Mouse (Mus musculus): ENCODE measurements around the gene Pde5a. TPM values are rescaled to one million over a fixed set of nuclear protein-coding genes. Genes with fewer than 3 reads are reported as not detected.

Gene Pde5a
- polyA plus RNA-seq, 1 experiment = 4.5 TPM

DNA sequence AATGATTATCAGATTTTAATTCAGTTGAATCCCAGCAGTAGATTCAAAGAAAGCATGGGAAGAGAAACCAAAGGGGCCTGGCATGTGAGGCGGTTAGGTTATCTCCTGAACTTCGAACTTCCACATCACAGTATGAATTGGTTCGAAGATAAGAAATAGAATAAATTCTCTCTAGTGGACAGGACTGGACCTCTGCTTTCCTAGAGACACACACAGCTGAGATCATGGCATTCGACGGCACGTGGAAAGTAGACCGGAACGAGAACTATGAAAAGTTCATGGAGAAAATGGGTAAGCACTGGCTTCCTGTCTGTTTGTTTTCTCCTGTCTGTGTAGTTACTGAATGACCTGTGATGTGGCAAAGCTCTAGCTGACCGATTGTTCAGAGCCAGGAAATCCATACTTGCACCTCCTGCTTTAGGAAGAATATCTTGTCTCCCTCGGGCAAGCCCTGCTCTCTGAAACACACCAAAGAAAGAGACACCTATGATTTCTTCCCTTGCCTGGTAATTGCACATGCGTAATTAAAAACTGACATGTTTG, 166.5 kb downstream of the Pde5a start:
- no peaks in the 10 kb centered on the region for H3K36me3 ChIP-seq (ENCODE audit: control insufficient read depth, insufficient read depth)
- H3ac ChIP-seq (ENCODE audit: control insufficient read depth, insufficient read length) = no peak overlapping the region
- TF ChIP-seq REST (IDR thresholded peaks at IDR 0.05; ENCODE audit: insufficient read depth, insufficient read length) = no peak
- no peak for TF ChIP-seq TCF12 (IDR thresholded peaks at IDR 0.05; ENCODE audit: insufficient read depth, poor library complexity, severe bottlenecking)
- no peak for TF ChIP-seq E2F4 (IDR thresholded peaks at IDR 0.05; ENCODE audit: insufficient read depth)
- no peak for TF ChIP-seq MYOD1 (IDR thresholded peaks at IDR 0.05; ENCODE audit: control insufficient read depth in 1 of 3, insufficient read length in 2 of 3, low read depth in 2 of 3)
- no peak for TF ChIP-seq POLR2AphosphoS2 (IDR thresholded peaks at IDR 0.05; ENCODE audit: insufficient read length, low read depth)
- no peak for TF ChIP-seq POLR2A (IDR thresholded peaks at IDR 0.05; ENCODE audit: insufficient read length, low read depth)
- TF ChIP-seq MYOG (IDR thresholded peaks at IDR 0.05; ENCODE audit: control insufficient read depth in 1 of 3, insufficient read depth in 1 of 3, insufficient read length in 2 of 3, low read depth in 2 of 3) = no peak
- TF ChIP-seq MAX (IDR thresholded peaks at IDR 0.05; ENCODE audit: low read depth) = no peak
- no peak for TF ChIP-seq CEBPB (IDR thresholded peaks at IDR 0.05; ENCODE audit: insufficient read depth, poor library complexity, severe bottlenecking)
- TF ChIP-seq TCF3 (IDR thresholded peaks at IDR 0.05; ENCODE audit: insufficient read length, low read depth) = no peak
- no peak for TF ChIP-seq USF1 (IDR thresholded peaks at IDR 0.05; ENCODE audit: low read depth)
- TF ChIP-seq SRF (IDR thresholded peaks at IDR 0.05; ENCODE audit: control insufficient read depth, insufficient read length, low read depth) = no peak
- H3K27me3 ChIP-seq (ENCODE audit: control insufficient read depth, insufficient read depth, insufficient read length) = no peaks in the 10 kb centered on the region
- H3K79me2 ChIP-seq (ENCODE audit: control insufficient read depth, insufficient read depth) = no peaks in the 10 kb centered on the region
- no peak overlapping the region for H3K4me2 ChIP-seq (ENCODE audit: low read depth)
- H3K4me3 ChIP-seq = no peak overlapping the region

DNA sequence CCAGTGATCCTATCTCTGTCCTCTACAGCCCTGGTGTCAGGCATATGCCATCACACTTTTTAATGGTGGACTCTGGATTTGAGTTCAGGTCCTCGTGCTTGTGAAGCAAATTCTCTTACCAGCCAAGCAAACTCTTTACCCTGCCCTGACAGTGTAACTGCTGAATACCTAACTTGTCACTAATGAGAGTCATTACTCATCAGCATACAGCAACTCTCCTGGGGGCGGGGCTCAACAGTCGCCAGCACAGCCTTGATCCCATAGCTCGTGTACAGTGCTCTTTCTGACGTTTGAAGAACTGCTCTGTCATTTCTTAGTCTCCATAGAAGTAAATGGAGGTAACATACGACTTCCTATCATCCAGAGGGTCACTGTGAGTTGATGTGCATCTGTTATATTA, 169.5 kb downstream of the Pde5a start:
- no peaks in the 10 kb centered on the region for H3K36me3 ChIP-seq (ENCODE audit: control insufficient read depth, insufficient read depth)
- no peak overlapping the region for H3K4me2 ChIP-seq (ENCODE audit: low read depth)
- H3K4me3 ChIP-seq = no peak overlapping the region
- no peak for TF ChIP-seq TCF3 (IDR thresholded peaks at IDR 0.05; ENCODE audit: insufficient read length, low read depth)
- no peak for TF ChIP-seq MYOD1 (IDR thresholded peaks at IDR 0.05; ENCODE audit: control insufficient read depth in 1 of 3, insufficient read length in 2 of 3, low read depth in 2 of 3)
- no peak for TF ChIP-seq TCF12 (IDR thresholded peaks at IDR 0.05; ENCODE audit: insufficient read depth, poor library complexity, severe bottlenecking)
- no peak for TF ChIP-seq E2F4 (IDR thresholded peaks at IDR 0.05; ENCODE audit: insufficient read depth)
- no peak for TF ChIP-seq POLR2AphosphoS2 (IDR thresholded peaks at IDR 0.05; ENCODE audit: insufficient read length, low read depth)
- no peak overlapping the region for H3ac ChIP-seq (ENCODE audit: control insufficient read depth, insufficient read length)
- H3K79me2 ChIP-seq (ENCODE audit: control insufficient read depth, insufficient read depth) = no peaks in the 10 kb centered on the region
- no peaks in the 10 kb centered on the region for H3K27me3 ChIP-seq (ENCODE audit: control insufficient read depth, insufficient read depth, insufficient read length)

DNA sequence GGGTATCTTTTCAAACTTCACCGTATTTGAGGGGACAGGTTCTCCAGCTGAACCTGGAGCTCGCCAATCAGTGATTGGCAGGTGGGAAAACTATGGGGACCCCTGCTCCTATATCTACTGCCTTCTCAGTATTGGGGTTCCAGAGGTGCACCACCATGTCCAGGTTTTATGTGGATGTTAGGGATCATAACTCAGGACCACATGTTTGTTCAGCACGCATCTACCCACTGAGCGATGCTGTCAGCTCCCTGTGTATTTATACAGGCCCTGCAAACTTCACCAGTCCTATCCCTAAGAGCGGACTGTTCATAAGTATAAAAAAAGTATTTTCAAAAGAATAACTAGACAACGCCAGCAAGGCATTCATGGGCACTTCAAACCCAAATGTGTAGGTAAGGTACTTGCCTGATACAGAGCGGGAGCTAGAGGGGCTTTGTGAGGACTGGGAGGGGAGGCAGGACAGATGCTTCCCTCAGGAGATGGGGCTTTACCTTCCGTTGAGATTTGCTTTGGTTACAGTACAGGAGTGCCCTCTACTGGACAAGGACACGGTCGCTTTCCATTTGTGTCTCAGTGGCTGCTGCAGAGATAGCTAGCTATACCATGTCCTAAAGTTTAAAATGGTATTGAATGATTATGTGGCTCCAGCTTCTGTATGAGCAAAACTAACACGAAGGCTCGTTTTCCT, 175.1 kb downstream of the Pde5a start:
- no peak for TF ChIP-seq MYOG (IDR thresholded peaks at IDR 0.05; ENCODE audit: control insufficient read depth in 1 of 3, insufficient read depth in 1 of 3, insufficient read length in 2 of 3, low read depth in 2 of 3)
- no peak for TF ChIP-seq SRF (IDR thresholded peaks at IDR 0.05; ENCODE audit: control insufficient read depth, insufficient read length, low read depth)
- no peak for TF ChIP-seq MAX (IDR thresholded peaks at IDR 0.05; ENCODE audit: low read depth)
- no peak for TF ChIP-seq POLR2A (IDR thresholded peaks at IDR 0.05; ENCODE audit: insufficient read length, low read depth)
- TF ChIP-seq MYOD1 (IDR thresholded peaks at IDR 0.05; ENCODE audit: control insufficient read depth in 1 of 3, insufficient read length in 2 of 3, low read depth in 2 of 3) = no peak
- TF ChIP-seq REST (IDR thresholded peaks at IDR 0.05; ENCODE audit: insufficient read depth, insufficient read length) = no peak
- no peak for TF ChIP-seq USF1 (IDR thresholded peaks at IDR 0.05; ENCODE audit: low read depth)
- TF ChIP-seq TCF12 (IDR thresholded peaks at IDR 0.05; ENCODE audit: insufficient read depth, poor library complexity, severe bottlenecking) = no peak
- no peak for TF ChIP-seq TCF3 (IDR thresholded peaks at IDR 0.05; ENCODE audit: insufficient read length, low read depth)
- TF ChIP-seq POLR2AphosphoS2 (IDR thresholded peaks at IDR 0.05; ENCODE audit: insufficient read length, low read depth) = no peak
- TF ChIP-seq E2F4 (IDR thresholded peaks at IDR 0.05; ENCODE audit: insufficient read depth) = no peak
- TF ChIP-seq CEBPB (IDR thresholded peaks at IDR 0.05; ENCODE audit: insufficient read depth, poor library complexity, severe bottlenecking) = no peak
- no peaks in the 10 kb centered on the region for H3K79me2 ChIP-seq (ENCODE audit: control insufficient read depth, insufficient read depth)
- no peak overlapping the region for H3ac ChIP-seq (ENCODE audit: control insufficient read depth, insufficient read length)
- no peaks in the 10 kb centered on the region for H3K36me3 ChIP-seq (ENCODE audit: control insufficient read depth, insufficient read depth)
- no peaks in the 10 kb centered on the region for H3K27me3 ChIP-seq (ENCODE audit: control insufficient read depth, insufficient read depth, insufficient read length)
- H3K4me2 ChIP-seq (ENCODE audit: low read depth) = no peak overlapping the region
- H3K4me3 ChIP-seq = no peak overlapping the region

DNA sequence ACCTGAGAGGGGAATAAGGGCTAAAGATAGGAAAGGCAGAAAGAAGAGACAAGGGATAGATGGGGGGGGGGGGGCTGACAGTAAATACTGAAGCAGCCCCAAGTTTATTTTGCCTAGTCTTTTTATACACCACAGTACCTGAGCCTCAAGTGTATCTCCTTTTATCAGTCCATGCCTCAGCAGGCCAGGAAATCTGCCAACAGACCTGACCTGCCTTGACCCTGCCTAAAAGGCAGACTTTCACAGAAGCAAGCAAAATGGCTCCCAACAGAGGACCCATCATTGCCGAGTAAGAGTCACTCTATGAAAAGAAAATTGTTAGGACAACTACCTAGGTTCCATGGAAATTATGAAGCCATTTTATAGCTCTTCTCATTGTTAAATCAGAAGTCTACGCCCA, 179.1 kb downstream of the Pde5a start:
- no peak overlapping the region for H3ac ChIP-seq (ENCODE audit: control insufficient read depth, insufficient read length)
- H3K27me3 ChIP-seq (ENCODE audit: control insufficient read depth, insufficient read depth, insufficient read length) = no peaks in the 10 kb centered on the region
- no peaks in the 10 kb centered on the region for H3K36me3 ChIP-seq (ENCODE audit: control insufficient read depth, insufficient read depth)
- H3K79me2 ChIP-seq (ENCODE audit: control insufficient read depth, insufficient read depth) = no peaks in the 10 kb centered on the region
- H3K4me2 ChIP-seq (ENCODE audit: low read depth) = no peak overlapping the region
- H3K4me3 ChIP-seq = no peak overlapping the region
- no peak for TF ChIP-seq CEBPB (IDR thresholded peaks at IDR 0.05; ENCODE audit: insufficient read depth, poor library complexity, severe bottlenecking)
- TF ChIP-seq MAX (IDR thresholded peaks at IDR 0.05; ENCODE audit: low read depth) = no peak
- TF ChIP-seq MYOD1 (IDR thresholded peaks at IDR 0.05; ENCODE audit: control insufficient read depth in 1 of 3, insufficient read length in 2 of 3, low read depth in 2 of 3) = no peak
- no peak for TF ChIP-seq TCF3 (IDR thresholded peaks at IDR 0.05; ENCODE audit: insufficient read length, low read depth)
- TF ChIP-seq TCF12 (IDR thresholded peaks at IDR 0.05; ENCODE audit: insufficient read depth, poor library complexity, severe bottlenecking) = no peak
- no peak for TF ChIP-seq POLR2AphosphoS2 (IDR thresholded peaks at IDR 0.05; ENCODE audit: insufficient read length, low read depth)
- TF ChIP-seq USF1 (IDR thresholded peaks at IDR 0.05; ENCODE audit: low read depth) = no peak
- no peak for TF ChIP-seq POLR2A (IDR thresholded peaks at IDR 0.05; ENCODE audit: insufficient read length, low read depth)
- TF ChIP-seq E2F4 (IDR thresholded peaks at IDR 0.05; ENCODE audit: insufficient read depth) = no peak
- TF ChIP-seq REST (IDR thresholded peaks at IDR 0.05; ENCODE audit: insufficient read depth, insufficient read length) = no peak
- TF ChIP-seq SRF (IDR thresholded peaks at IDR 0.05; ENCODE audit: control insufficient read depth, insufficient read length, low read depth) = no peak
- no peak for TF ChIP-seq MYOG (IDR thresholded peaks at IDR 0.05; ENCODE audit: control insufficient read depth in 1 of 3, insufficient read depth in 1 of 3, insufficient read length in 2 of 3, low read depth in 2 of 3)

Other genes starting within 250 kb of the Pde5a start
- 8.6 TPM for gene Fnbp1l, start 109.2 kb upstream of the Pde5a start, polyA plus RNA-seq (2012; fragmentation: generic; extraction: Trizol)
- gene Fabp2, start 166.1 kb downstream of the Pde5a start, polyA plus RNA-seq (2012; fragmentation: generic; extraction: Trizol) = not detected
- gene Gm10959, start 190.4 kb downstream of the Pde5a start, polyA plus RNA-seq (2012; fragmentation: generic; extraction: Trizol) = not detected
- 49.1 TPM for gene 1810037I17Rik, start 195.3 kb downstream of the Pde5a start, polyA plus RNA-seq (2012; fragmentation: generic; extraction: Trizol)